Mouse (Mus musculus) T-helper 1 cell (primary cell): ENCODE results near the gene Gpc5.

Source experiments
- in situ Hi-C: fragments of 300-600 bp; cut with MboI, MseI; formaldehyde crosslinking; loops from one replicate; pipeline ENCODE4 v1.15.1; 2025; ENCODE audit warnings: high pct_unique_total_duplicates

Gene Gpc5

DNA sequence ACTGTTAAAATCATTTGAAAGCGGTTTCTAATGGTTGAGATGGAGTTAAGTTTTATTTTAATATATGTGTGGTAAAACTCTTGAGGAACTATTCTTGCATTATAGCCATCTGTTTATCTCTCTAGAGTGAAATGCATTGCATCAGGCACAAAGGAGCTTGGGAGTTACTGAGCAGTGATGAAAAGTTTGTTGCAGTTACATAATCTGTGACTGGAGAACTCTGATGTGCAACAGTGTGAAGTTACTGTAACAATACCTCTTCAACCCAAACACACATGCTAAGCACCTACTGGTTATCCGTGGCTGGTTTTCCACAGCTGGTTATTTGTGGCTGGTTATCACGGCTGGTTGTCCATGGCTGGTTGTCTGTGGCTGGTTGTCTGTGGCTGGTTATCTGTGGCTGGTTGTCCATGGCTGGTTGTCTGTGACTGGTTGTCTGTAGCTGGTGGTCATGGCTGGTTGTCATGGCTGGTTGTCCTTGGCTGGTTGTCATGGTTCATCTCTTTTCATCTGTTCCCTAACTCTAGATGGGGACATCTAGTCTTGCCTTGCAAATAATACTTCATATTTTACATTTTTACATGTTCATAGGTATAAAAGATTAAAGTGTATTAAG lies 273.4 kb downstream of the Gpc5 start:
- in situ Hi-C loops = no loop called here

DNA sequence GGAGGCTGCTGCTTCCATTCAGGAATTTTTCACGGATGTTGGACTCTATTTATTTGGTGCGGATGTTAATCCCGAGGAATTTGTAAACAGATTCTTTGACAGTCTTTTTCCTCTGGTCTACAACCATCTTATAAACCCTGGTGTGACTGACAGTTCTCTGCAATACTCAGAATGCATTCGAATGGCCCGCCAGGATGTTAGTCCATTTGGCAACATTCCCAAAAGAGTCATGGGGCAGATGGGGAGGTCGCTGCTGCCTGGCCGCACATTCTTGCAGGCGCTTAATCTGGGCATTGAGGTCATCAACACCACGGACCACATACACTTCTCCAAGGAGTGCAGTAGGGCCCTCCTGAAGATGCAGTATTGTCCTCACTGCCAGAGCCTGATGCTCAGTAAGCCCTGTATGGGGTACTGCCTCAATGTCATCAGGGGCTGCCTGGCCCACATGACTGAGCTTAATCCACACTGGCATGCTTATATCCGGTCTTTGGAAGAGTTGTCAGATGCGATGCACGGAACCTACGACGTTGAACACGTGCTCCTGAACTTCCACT lies 277.7 kb downstream of the Gpc5 start:
- in situ Hi-C loops = loop anchor here (10.0 kb wide), 1 partner anchor 515 kb away; no protein-coding TSS in a partner anchor

DNA sequence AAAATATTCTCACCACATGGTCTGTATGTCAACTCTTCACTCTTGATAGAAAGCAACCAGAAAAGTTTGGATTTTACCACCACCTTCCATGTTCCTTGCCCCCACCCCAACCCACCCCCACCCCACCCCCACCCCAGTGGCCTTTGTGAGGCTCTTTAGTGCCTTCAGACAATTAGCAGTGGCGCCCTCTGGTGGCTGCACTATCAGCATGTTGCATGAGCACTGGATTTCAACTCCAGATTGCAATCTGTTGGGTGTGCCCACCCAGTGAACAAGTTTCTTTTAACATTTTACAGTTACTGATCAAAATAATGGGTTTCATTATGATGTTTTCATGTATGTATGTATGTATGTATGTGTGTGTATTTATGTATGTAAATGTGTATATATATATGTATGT lies 279.1 kb downstream of the Gpc5 start:
- in situ Hi-C loops = loop anchor here (10.0 kb wide), 1 partner anchor 516 kb away; no protein-coding TSS in a partner anchor

DNA sequence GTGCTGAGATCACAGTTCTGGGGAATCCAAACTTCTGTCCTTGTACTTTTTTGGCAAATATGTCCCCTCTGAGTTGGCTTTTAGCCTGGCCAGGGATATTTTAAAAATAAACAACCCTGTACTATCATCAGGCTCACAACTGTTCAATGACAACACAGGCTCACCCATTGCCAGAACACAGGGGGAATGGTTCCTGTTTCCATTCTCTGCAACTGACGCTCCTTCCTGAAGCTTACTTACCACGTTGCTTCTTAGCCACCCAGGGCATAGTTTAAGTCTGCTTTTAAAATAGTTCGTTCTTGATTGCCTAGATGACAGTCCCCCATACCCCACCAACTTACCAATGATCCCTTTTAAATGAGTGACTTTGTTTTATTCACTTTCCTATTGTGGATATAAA lies 299.8 kb downstream of the Gpc5 start:
- in situ Hi-C loops = loop anchor here (25.0 kb wide), 1 partner anchor 380 kb away; no protein-coding TSS in a partner anchor

DNA sequence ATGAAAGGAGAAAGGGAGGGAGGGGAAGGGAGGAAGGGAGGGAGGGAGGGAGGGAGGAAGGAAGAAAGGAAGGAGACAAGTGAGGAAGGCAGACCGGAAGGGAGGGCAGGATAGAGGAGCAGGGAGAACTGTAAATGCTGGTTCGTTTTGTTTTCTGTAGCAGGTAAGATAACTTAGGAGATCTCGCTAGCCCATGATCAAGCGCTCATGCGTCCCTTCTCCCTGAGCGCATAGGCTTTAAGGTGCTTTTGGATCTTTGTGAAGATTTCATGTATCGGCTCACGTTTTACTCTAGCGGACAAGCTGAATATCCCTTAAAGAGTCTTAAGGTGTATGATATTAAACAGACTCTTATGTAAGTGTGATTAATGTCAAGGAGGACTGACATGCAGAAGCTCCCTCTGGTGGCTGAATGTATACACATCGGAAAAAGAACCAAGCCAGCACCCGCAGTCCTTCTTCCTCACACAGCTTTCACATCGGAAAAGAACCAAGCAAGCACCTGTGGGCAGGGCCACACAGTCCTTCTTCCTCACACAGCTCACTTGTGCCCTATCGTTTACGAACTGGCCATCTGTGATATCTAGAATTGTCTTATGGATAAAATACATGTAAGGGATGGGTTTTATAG lies 301.0 kb downstream of the Gpc5 start:
- in situ Hi-C loops = loop anchor here (25.0 kb wide), 1 partner anchor 381 kb away; no protein-coding TSS in a partner anchor

DNA sequence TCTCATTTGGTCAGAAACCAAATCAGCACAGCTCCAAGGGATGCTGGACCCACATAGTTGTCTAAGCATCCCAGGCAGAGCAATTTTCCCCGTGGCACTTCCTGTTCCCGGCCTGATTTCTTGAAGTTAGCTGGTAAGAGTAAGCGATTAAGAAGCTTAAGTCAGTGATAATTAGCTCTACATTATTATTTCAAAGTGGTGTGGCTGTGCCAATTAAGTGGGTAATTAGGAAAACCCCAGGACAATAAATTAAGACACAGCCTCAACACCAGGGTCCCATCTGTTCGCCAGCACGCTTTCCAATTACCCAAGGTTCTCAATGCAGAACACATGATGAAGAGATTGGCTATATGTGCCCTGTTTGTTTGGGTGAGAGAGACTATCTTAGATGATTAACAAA lies 314.6 kb downstream of the Gpc5 start:
- in situ Hi-C loops = no loop called here

DNA sequence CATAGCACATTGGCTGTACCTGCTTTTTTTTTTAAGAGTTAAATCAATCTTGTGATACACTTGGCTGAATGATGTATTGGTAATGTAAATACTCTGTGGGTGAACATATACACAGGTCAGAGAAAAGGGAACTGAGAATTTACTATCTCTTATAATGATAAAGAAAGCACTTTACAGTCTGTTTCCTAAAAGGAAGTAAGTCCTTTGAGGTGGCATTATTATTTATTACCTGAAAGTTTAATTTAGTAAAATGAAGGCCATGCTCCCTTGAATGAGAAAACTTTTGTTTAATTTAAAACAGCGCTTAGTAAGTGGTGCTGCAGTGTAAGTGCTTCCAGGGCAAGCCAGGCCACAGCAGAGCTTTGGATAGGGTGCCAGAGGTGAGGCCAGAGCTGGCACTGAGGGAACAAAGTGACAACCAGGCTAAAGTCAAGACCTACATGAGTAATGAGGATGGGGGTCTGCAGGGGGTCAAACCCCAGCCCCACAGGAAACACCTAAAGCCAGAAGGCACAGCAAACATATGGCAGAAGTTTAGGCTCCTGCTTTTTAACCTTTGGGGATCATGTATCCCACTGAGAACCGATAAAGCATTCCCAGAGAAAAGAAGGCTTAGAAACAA lies 315.4 kb downstream of the Gpc5 start:
- in situ Hi-C loops = no loop called here

DNA sequence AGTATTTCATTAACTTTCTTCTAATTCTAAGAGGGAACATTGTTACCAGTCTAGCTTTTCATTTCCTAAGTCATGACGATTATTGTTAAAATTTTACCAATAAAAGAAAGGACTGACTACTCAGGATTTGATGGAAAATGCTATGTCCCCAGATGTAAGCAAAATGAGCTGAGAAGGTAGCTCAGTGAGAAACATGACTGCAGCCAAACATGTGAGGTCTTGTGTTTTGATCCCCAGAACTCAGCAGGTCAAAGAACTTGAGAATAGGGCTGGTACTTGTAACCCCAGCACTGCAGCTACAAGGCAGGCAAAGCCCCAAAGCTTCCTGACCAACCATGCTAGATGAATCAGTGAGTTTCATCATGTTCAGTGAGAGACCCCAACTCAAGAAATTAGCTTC lies 318.9 kb downstream of the Gpc5 start:
- in situ Hi-C loops = no loop called here

DNA sequence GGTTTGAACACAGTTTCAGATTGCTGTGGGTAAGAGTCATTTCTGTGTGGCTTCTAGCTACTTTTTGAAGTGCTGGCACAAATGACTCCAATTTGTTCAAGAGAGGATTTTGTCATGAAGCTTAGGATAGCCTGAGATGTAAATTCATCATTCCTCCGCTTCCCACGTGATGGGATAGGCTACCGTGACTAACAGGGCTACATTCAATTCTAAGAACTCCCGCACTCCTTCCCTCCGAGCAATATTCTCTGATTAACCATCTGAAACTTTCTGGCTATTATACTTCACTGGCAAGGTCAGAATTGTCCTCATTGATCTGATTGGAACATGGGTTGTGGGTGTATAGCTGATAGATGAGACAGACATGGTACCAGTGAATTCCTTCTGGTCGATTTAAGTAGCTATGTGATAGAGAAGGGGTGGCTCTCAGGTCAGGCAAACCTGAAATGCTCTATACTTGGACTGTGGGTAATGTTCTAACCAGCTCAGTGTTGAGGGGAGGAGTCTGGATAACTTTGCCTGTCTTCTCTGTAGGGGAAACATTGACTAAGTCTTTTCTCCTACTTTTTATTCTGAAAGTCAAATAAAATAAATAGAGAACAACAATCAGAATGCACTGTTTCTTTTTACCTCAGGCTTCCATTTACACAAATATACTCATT lies 319.6 kb downstream of the Gpc5 start:
- in situ Hi-C loops = no loop called here

DNA sequence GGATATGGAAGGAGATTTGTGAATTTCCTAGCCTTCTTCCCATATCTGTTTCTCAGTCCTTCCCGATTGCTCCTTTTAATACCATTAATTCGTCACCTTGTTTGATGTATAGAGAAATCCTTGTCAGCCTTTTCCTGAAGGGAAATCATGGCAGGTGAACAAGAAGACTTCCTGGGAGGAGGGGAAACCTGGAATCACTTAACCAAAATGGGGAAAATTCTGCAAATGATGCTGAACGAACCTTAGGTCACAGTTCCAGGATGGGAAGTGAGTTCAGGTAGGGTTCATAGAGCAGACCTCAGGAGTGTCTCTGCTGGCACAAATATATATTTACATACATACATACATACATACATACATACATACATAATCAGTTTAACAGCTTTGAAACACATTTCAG lies 320.8 kb downstream of the Gpc5 start:
- in situ Hi-C loops = no loop called here

DNA sequence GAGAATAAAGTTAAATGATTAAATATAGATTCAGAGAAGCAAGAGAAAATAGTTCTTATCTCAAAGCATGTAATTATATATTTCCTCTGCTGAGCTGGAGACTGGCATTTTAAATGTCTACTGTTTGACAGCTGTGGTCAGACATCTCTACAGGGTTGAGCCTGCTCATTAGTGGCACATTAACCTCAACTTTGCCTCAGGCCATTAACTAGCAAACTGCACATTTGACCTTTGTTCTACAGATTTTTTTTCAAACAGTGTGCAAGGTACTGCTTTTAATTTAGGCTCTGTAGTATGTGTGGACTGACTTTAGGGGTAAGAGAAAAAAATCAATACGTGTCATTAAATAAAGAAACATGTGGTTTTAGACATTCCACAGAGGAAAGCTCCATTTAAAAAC lies 321.4 kb downstream of the Gpc5 start:
- in situ Hi-C loops = no loop called here

DNA sequence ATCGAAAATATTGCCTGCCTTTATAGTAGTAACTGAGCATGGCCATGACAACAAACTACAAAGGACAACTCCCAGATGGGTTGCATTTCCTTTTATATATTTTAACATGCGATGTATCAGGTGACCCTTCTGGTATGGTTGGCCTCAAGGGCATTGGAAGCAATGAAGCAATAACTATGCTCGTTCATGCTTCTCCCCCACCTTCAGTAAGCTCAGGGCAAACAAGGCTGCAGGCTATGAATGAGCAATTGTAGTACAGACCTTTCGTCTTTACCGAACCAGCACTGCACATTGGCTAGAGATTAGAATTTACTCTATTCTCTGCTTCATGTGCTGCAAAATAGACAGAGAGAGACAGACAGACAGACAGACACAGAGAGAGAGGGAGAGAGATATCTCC lies 322.5 kb downstream of the Gpc5 start:
- in situ Hi-C loops = no loop called here

DNA sequence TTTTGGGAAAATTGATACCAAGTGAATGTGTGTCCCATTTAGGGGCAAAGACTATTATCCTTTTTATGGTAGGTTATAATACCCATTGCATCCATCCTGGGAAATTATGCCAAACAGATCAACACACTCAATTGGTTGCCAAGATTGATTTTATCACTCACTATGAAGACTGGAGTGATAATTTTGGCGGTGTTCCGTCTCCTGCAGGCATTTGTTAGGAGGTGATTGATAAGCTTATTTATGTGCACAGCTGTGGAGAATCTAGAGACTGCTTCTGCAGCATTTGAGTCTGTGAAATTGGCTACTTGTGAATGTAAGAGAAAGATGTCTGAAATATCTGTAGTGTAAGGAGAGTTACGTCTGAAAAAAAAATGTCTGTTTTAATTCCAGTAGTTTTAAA lies 340.0 kb downstream of the Gpc5 start:
- in situ Hi-C loops = no loop called here

DNA sequence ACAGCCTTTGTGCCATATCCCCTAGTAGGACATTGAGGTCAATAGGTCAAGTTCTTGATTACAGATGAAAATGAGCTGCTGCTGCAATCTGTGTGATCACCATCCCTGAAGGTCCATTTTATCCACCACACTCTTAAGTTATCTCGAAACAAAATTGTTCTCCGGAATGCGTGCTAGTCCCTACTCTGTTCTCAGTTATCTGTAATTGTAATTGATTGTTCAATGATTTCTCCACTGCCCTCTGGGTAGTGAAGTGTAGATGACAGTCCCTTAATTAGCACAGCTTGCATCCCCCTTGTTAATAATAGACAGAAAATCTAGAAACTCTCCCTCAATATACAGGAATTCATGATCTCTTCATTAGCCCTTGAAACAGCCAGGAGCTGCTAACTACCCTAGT lies 340.4 kb downstream of the Gpc5 start:
- in situ Hi-C loops = no loop called here

DNA sequence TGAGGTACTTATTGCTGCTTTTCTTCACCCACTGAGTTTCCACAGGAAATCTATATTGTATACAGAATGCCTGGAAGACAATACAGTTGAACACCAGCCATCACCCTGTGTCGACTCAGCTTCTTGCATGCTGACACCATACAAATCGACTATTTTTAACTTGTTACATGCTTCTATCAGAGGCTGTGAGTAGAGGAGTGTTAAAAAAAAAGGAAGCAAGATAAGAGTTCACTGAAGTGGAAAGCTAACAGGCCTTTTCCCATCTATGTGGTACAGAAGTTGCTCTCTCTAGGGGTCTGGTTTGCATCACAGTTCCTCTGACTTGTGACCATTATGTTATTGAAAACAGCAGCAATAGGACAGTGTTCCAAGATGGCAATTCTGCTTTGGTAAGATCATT lies 344.6 kb downstream of the Gpc5 start:
- in situ Hi-C loops = no loop called here

DNA sequence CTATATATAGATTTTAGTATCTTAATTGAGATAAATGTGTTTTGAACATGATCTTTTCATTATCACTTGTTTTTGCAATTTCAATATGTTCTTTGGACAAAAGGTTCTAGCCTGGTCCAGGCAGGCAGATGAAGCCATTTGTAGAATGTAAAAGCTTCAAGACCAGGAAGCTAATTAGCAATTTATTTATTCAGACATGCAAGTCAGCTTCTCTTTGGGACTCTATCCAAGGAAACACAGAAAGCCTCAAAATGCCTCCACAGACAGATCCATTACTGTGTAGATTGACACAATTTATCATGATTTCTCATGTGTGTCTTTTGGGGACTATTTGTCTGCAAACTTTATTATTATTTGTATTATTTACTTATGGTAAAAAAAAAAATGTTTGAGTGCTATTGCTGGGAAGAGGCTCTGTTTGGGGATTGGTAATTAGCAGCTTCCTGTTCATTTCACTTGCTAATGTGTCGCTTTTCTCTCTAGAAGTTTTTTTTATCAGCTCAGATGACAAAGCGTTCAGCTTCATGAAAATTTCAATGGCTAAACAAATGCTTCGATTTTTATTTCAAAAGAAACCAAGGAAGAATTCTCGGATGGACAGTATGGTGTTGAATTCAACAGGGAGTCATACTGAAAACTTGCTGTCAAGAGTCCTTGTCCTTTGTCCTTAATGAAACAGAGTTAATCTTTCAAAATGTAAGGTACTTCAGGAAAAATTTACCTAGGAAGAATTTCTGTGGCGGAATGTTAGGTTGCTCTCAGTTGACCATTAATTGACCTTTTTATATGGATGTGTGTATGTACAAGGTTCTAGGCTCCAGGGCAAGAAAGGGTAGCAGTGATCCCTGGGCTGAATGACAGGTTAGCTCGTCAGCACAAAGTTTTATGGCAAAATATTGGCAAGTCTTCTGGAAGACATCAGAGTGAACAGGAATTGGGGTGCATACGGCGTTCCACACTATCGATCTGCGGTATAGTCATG lies 353.1 kb downstream of the Gpc5 start:
- in situ Hi-C loops = no loop called here

DNA sequence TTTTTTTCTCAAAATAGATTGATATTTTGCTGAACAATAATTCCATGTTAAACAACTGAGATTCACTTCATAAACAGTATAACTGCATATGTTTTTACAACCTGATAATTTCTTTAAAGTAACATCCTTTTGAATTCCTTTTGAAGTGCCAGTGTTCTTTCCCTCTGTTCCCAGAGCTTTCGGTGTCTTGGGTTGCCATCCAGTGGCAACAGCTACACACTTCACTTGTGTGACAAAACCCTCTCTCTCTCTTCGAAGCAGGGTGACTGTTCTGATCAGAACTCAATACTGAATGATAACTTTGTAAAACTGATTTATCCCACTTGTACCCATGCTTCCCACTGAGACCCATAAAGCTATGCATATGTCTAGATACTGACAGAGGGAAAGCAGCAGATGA lies 358.9 kb downstream of the Gpc5 start:
- in situ Hi-C loops = no loop called here

DNA sequence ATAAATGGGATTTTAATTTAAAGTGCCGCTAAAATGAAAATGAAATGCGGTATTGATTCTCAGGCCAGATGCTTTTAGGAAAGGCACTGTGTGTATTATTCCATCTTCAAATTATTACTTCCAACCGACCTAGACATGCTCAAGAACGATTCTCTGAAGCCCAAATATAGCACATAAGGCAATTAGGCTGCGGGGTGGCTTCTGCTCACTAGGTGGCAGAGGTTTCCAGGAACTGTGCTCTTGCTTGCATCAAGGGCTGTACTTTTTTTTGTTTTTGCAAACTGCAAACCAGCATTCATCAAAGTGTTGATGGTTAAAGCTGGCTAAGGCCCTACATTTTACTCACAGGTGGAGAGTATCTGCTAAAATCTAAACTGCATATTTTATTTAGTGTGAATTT lies 375.9 kb downstream of the Gpc5 start:
- in situ Hi-C loops = no loop called here

DNA sequence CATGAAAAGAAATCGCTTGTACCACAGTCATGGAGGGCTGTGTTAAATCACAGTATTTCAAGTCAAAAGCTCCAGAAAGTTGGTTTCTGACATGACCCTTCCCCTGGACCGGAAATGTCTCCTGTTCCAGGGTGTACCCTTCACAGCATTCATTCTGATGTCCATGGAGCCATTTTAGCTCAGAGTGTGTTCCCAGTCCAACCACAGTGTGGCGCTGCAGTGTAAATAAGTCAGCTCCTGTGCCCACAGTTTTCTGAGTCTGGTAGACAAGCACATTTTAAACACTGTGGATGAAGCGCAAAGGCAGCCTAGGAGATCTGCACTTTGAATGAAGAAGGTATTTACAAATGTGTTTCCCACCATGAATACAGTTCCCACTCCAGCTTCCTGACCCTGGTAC lies 383.2 kb downstream of the Gpc5 start:
- in situ Hi-C loops = no loop called here

DNA sequence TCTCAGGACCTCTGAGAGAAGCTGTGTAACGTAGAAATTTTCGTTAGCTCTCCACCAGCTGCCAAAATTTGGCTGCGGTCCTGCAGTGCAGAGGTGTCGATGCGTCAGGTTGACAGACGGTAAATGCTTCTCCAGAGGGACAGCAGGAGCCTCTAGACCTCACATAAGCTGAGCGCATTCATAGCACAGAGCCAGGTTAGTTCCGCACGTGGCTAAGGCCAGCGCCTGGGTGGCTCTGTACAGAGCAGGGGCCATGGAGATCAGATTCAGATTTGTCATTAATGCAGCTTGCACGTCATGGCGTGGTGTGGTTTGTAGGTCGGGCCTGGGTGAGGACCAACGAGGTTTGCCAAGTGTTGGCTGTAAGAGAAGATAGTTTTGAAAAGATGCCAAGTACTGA lies 385.3 kb downstream of the Gpc5 start:
- in situ Hi-C loops = no loop called here

DNA sequence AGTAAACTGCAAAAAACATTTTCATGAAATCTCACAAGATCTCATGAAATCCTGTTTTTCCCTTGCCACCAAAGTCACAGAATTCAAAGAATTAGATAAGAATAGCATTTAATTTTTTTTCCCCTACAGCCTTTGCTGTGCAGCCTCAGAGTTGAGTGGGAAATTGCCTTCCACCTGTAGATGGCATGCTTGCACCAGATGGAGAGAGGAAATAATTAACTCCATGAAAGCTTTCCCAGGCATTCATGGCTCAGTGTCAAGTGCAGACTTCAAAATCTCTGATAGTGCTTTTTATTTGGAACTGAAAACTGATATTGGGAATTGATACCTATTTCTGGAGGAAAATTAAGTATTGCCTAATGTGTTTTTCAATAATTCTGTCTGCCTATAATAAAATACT lies 393.1 kb downstream of the Gpc5 start:
- in situ Hi-C loops = no loop called here
